Mouse (Mus musculus): ENCODE data around the gene Lyve1. TPM values are rescaled to one million over a fixed set of nuclear protein-coding genes. Genes with fewer than 3 reads are reported as not detected.

The Lyve1 gene
- polyA plus RNA-seq, 1 experiment from 2014 or later = 5.3 TPM

DNA sequence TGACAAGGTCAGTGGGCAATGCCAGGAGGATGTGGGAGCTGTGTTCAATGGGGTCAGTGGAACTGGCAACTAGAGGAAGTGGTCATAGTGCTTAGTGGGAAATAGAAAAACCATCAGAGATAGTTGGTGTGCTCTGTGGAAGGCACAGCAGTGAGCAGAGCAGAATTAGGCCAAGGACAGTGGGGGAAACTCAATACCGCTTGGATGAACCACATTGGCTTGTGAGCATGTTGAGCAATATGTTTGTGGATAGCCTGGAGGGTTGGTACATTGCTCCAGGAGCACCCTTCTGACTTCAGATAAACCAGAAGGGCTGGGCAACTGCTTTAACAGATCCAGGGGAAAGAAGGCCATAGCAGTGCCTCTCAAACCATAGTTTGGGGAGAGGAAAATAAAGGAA, 14.7 kb downstream of the Lyve1 start:
- 89% methylated on average over 1 of the region's 1 CpGs for WGBS
- Histone ChIP-seq H3K27ac (no peak overlapping the region), H3K27me3 (no peaks in the 10 kb centered on the region), H3K9ac (replicated peaks) (no peak overlapping the region), H3K36me3 (no peaks in the 10 kb centered on the region), H3K4me2 (replicated peaks) (no peak overlapping the region), H3K4me1 (replicated peaks) (peaks cover 4% of the 10 kb centered on the region), H3K4me3 (replicated peaks) (no peak overlapping the region), H3K9me3 (no peaks in the 10 kb centered on the region)
- no peak for ATAC-seq

DNA sequence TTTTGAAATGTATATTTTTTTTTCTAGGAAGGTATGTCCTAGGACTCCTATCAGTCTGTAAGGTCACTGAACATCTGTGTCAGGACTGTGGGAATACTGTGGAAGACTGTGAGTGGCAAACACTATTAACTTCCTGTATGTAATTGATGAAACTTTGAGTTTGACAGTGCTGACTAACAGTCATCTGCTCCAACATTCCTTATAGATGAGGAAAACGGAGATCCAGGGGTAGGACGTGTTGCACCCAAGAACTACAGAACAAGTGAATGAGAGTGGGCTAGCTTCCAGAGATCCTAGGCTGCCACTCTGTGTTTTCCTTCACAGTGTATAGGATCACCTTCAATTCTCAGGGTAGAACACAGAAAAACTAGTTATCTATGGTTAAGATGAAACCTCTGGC, 15.7 kb downstream of the Lyve1 start:
- ATAC-seq = no peak
- WGBS = 92% methylated on average over 2 of the region's 2 CpGs
- Histone ChIP-seq H3K4me2 (replicated peaks) (no peak overlapping the region), H3K9ac (replicated peaks) (no peak overlapping the region), H3K27ac (no peak overlapping the region), H3K36me3 (no peaks in the 10 kb centered on the region), H3K9me3 (no peaks in the 10 kb centered on the region), H3K27me3 (no peaks in the 10 kb centered on the region), H3K4me1 (replicated peaks) (peaks cover 5% of the 10 kb centered on the region), H3K4me3 (replicated peaks) (no peak overlapping the region)

DNA sequence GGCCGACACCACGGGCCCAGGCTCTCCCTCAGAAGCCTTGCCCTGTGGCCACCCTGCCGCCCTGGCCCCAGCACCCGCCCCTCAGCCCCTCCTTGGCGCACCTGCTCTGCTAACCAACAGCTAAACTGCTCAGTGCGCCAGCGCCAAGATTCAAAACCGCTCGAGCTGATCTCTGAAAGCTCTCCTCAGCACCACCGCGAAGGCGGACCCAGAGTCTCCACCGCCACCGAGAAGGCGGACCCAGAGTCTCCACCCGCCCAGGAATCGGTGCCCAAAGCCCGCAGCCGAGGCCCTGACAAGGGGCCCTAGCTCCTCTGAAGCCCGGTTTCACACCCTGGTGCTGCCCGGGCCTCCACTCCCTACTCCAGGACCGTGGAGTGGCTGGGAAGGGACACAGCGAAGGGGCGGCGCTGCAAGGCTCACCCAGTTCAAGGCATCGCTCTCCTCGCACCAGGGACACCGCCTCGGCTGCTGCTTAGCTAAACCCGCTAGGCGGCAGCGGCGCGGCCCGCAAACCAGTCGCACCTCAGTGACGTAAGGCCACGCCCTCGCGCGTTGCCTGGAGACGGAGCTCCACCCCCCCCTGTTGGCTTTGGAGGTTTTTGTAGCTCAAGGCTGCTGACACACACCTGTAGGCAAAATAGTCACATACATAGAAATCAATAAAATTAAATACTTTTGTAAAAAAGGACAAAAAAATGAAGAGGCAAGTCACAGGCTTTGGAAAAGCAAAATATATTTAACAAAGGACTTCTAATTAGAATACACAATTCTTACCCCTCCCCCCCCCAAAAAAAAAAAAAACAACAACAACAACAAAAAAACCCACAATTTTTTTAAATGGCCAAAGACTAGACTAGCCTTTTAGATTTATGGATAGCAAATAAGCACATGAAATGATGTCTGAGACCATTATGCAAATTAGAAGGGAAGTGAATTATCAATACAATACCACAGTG, 18.8 kb downstream of the Lyve1 start, which contains the start of gene Rnf141:
Gene Rnf141 (minus strand): TSS at position 542 of the 959 bp plus-strand sequence.
- ATAC-seq = peak; percentile 97
- Histone ChIP-seq H3K36me3 (no peaks in the 10 kb centered on the region), H3K9me3 (no peaks in the 10 kb centered on the region), H3K4me2 (replicated peaks) (peak within 1 kb of the TSS; percentile 78), H3K27me3 (no peaks in the 10 kb centered on the region), H3K4me3 (replicated peaks) (peak within 1 kb of the TSS; percentile 78), H3K4me1 (replicated peaks) (peaks cover 5% of the 10 kb centered on the region), H3K9ac (replicated peaks) (peak within 1 kb of the TSS; percentile 86), H3K27ac (peak within 1 kb of the TSS; percentile 88)
- under 1% methylated on average over 42 of the region's 42 CpGs for WGBS

DNA sequence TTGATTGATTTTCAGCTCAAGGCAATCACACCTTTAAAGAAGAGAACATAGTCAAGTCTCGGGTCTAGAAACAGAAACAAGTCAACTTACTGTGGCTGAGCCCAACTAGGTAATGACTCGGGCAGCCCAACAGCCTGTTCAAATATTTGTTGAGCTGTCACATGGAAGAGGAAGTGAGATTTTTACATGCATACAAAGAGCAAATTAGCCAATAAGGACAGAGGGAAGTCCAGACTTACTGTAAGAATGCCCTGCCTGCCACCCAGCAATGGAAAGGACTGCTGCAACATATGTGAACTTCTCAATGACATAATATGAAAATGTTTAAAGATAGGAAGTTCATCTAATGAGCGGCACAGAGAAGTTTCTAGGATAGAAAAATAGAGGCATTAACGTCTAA, 22.7 kb downstream of the Lyve1 start:
- Histone ChIP-seq H3K9me3 (no peaks in the 10 kb centered on the region), H3K27me3 (no peaks in the 10 kb centered on the region), H3K4me2 (replicated peaks) (no peak overlapping the region), H3K4me3 (replicated peaks) (no peak overlapping the region), H3K9ac (replicated peaks) (no peak overlapping the region), H3K36me3 (no peaks in the 10 kb centered on the region), H3K27ac (no peak overlapping the region), H3K4me1 (replicated peaks) (peaks cover 5% of the 10 kb centered on the region)
- ATAC-seq = no peak
- WGBS = 87% methylated on average over 4 of the region's 4 CpGs

DNA sequence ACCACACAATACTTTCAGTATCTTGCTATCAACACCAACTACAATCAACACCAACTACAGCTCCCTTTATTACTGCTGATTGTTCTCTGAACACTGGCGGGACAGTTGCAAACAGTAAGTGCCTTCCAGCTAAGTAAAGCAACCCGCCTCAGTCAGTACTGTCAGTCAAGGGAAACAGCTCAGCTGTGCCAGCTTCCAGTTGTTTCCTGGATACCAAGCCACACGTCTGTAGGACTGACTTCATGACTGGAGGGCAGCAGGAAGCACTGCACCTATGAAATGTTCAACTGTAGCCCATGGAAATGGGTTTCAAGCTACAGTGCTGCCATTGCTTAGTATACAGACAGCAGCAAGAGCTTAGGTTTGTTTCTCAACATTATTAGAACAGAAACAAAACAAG, 28.5 kb downstream of the Lyve1 start:
- 75% methylated on average over 3 of the region's 3 CpGs for WGBS
- no peak overlapping the region for H3K4me3 ChIP-seq (replicated peaks)
- H3K4me2 ChIP-seq (replicated peaks) = no peak overlapping the region
- ATAC-seq = no peak
- H3K27me3 ChIP-seq = no peaks in the 10 kb centered on the region
- H3K9me3 ChIP-seq = no peaks in the 10 kb centered on the region
- H3K4me1 ChIP-seq (replicated peaks) = no peaks in the 10 kb centered on the region
- peaks cover 17% of the 10 kb centered on the region for H3K36me3 ChIP-seq
- H3K27ac ChIP-seq = no peak overlapping the region
- no peak overlapping the region for H3K9ac ChIP-seq (replicated peaks)

DNA sequence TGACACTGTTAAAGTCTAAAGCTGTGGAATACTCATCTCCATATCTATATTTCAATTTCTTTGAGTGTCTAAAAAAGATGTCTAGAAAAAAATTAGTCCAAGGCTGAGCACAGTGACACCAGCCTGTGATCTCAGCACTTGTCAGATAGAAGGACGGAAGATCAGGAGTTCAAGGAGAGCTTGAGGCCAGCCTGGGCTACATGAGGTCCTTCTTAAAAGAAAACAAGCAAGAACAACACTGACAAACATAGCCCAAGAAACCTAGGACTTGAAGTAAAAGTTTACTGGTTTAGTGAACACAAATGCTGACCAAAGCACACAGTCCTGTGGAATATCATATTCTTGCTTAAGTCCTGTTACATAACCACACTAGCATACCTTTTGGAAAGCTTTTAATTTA, 29.0 kb downstream of the Lyve1 start:
- no peak overlapping the region for H3K9ac ChIP-seq (replicated peaks)
- no peak for ATAC-seq
- H3K4me3 ChIP-seq (replicated peaks) = no peak overlapping the region
- no peak overlapping the region for H3K4me2 ChIP-seq (replicated peaks)
- no peak overlapping the region for H3K27ac ChIP-seq
- no peaks in the 10 kb centered on the region for H3K27me3 ChIP-seq
- 94% methylated on average over 1 of the region's 1 CpGs for WGBS
- H3K36me3 ChIP-seq = peaks cover 20% of the 10 kb centered on the region
- no peaks in the 10 kb centered on the region for H3K4me1 ChIP-seq (replicated peaks)
- no peaks in the 10 kb centered on the region for H3K9me3 ChIP-seq

DNA sequence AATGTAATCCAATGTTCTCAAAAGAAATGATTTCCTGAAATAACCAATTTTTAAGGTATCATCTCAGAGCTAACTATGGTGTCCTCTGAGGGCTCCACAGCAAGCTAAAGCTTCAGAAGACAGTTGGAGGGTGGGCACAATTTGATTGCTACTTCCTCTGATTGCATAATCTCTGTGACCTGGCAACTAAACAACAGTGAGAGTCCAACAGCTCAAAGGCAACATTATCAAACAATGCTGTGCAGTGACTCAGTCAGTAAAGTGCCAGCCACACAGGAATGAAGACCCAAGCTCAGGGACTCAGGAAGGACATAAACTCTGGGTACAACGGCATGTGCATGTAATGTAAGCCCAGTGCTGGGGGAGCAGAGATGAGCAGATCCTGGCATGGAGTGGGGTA, 30.0 kb downstream of the Lyve1 start:
- H3K36me3 ChIP-seq = peaks cover 26% of the 10 kb centered on the region
- H3K4me3 ChIP-seq (replicated peaks) = no peak overlapping the region
- ATAC-seq = no peak
- no peak overlapping the region for H3K27ac ChIP-seq
- H3K9me3 ChIP-seq = no peaks in the 10 kb centered on the region
- 88% methylated on average over 1 of the region's 1 CpGs for WGBS
- no peaks in the 10 kb centered on the region for H3K4me1 ChIP-seq (replicated peaks)
- H3K9ac ChIP-seq (replicated peaks) = no peak overlapping the region
- no peak overlapping the region for H3K4me2 ChIP-seq (replicated peaks)
- H3K27me3 ChIP-seq = no peaks in the 10 kb centered on the region

DNA sequence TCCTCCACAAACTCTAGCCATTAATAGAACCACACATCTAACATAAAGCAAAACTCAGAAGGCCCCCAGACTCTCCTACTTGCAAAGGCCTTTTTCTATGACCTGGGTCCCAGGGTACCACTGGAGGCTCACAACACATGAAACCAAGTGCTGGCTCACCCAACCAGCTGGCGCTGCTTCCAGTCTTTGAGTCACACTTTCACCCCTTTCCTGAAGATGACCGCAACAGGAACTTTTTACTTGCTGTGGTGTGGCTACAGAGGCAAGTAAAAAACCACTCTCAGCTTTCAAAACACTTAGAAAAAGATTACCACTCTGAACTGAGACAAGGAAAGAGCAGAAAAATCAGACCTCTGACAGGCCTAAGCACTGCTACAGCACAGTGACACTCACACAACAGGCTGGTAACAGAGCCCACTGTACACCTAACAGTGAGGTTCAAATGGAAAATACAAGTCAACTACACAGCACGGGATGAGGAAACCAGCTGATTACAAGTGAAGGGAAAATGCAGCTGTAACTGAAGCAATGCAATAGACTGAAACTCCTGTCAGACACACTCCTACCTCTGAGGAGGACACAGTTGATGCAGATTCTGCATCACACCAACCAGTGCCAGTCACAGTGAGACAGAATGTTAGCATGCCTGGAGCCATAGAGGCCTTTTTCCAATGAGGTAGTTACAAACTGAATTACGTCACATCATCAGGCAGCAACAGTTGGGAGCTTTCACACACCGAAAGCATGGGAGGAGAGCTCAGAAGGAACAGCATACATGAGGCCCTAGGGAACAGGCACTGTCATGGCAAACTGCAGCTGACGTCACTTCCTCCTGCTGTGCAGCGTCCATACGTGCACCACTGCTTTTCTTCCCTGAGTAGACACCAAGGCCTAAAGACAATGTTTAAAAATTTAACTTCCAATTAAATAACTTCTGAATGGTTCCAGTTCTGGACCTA, 38.8 kb downstream of the Lyve1 start:
- Histone ChIP-seq H3K27me3 (no peaks in the 10 kb centered on the region), H3K9me3 (no peaks in the 10 kb centered on the region), H3K4me1 (replicated peaks) (no peaks in the 10 kb centered on the region), H3K4me3 (replicated peaks) (no peak overlapping the region), H3K27ac (no peak overlapping the region), H3K4me2 (replicated peaks) (no peak overlapping the region), H3K36me3 (peaks cover 32% of the 10 kb centered on the region), H3K9ac (replicated peaks) (no peak overlapping the region)
- 92% methylated on average over 8 of the region's 8 CpGs for WGBS
- no peak for ATAC-seq

DNA sequence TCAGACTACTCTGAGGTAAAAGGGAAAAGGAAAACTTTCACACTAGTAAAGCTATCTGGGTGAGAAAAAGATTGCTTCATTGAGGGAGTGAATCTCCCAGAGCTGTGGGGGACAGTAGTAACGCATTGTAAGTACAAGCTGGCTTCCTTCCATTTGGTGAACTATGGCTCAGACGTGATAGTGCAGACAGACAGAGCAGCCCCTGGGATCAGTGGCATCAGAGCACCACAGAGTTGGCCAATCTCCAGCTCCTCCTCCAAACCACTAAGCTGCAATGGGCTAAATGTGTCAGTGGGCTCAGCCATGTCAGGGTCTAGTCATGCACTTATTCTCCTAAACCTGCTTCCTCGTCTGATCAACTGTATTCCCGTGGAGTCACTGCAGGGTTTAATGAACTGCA, 39.4 kb downstream of the Lyve1 start:
- Histone ChIP-seq H3K9ac (replicated peaks) (no peak overlapping the region), H3K27me3 (no peaks in the 10 kb centered on the region), H3K4me3 (replicated peaks) (no peak overlapping the region), H3K4me2 (replicated peaks) (no peak overlapping the region), H3K36me3 (peaks cover 26% of the 10 kb centered on the region), H3K4me1 (replicated peaks) (no peaks in the 10 kb centered on the region), H3K9me3 (no peaks in the 10 kb centered on the region), H3K27ac (no peak overlapping the region)
- 82% methylated on average over 4 of the region's 4 CpGs for WGBS
- ATAC-seq = no peak

DNA sequence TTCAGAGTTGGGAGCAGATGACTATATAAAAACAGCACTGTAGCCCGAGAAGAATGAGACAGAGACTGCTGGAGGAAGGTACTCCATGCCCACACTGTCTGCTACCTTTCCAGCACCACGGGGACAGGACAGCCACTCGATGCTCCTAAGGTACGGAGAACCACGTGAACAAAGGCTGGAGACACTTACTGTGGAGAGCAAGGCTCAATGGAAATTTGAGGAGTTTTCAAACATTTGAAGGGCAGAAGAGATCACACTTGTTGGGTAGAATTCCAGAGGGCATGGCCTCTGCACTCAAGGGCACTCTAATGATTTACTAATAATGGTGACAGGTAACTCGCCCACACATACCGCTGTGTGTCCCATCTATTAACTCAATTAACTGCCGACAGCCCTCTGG, 40.0 kb downstream of the Lyve1 start:
- Histone ChIP-seq H3K4me3 (replicated peaks) (no peak overlapping the region), H3K9me3 (no peaks in the 10 kb centered on the region), H3K27ac (no peak overlapping the region), H3K36me3 (peaks cover 24% of the 10 kb centered on the region), H3K9ac (replicated peaks) (no peak overlapping the region), H3K4me1 (replicated peaks) (no peaks in the 10 kb centered on the region), H3K27me3 (no peaks in the 10 kb centered on the region), H3K4me2 (replicated peaks) (no peak overlapping the region)
- no peak for ATAC-seq
- WGBS = 90% methylated on average over 8 of the region's 8 CpGs

DNA sequence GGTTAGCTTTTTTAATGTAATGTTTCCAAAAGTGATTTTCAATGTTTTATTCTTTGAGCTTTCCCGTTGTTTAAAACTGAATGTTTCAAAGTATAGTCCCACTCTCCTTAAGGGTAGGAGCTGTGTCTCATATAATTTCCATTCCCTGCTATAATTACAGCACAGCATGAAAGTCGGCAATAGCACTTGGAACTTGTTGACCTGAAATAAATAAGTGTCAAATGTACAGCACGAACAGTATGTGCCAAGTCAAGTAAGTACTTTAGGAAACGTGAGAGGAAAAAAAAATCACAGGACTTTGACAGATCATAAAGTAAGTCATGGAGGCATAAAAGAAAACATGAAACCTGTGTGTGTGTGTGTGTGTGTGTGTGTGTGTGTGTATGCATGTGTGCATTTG, 41.0 kb downstream of the Lyve1 start:
- peaks cover 20% of the 10 kb centered on the region for H3K36me3 ChIP-seq
- WGBS = 87% methylated on average over 4 of the region's 4 CpGs
- H3K9me3 ChIP-seq = no peaks in the 10 kb centered on the region
- H3K27me3 ChIP-seq = no peaks in the 10 kb centered on the region
- H3K9ac ChIP-seq (replicated peaks) = no peak overlapping the region
- no peak overlapping the region for H3K27ac ChIP-seq
- no peak overlapping the region for H3K4me3 ChIP-seq (replicated peaks)
- H3K4me1 ChIP-seq (replicated peaks) = no peaks in the 10 kb centered on the region
- ATAC-seq = no peak
- no peak overlapping the region for H3K4me2 ChIP-seq (replicated peaks)

DNA sequence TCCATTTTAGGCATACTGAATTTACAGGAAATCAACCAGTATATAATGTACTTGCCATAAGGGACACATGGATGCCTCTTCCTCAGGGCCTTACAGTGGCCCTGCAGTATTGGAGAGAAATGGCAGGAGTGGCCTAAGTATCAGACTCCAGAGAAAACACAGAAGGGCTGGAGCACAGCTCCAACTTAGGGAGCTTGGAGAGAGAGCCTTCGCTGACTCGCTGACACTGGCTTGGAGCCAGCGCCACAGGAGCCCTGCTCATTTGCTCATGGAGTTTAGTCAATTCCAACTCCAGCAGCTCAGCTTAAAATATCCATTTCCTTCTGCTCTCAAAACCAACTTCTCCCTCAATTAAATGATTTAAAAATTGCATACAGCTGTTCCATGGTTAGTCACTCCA, 41.4 kb downstream of the Lyve1 start:
- 80% methylated on average over 3 of the region's 3 CpGs for WGBS
- Histone ChIP-seq H3K4me2 (replicated peaks) (no peak overlapping the region), H3K9ac (replicated peaks) (no peak overlapping the region), H3K27me3 (no peaks in the 10 kb centered on the region), H3K9me3 (no peaks in the 10 kb centered on the region), H3K4me1 (replicated peaks) (no peaks in the 10 kb centered on the region), H3K27ac (no peak overlapping the region), H3K36me3 (peaks cover 20% of the 10 kb centered on the region), H3K4me3 (replicated peaks) (no peak overlapping the region)
- no peak for ATAC-seq

Measured in midbrain, embryonic 13.5 days (tissue).